Mouse (Mus musculus): ENCODE measurements at regions not wholly inside any gene's neighbourhood (a gene's known extent, or its start where the extent isn't known, plus 50 kb on each side); places are given as distances from the start of the nearest gene placed in this dataset.

- TF ChIP-seq CTCF (IDR thresholded peaks at IDR 0.05; ENCODE audit: low read depth) (no peak), EP300 (optimal IDR thresholded peaks at IDR 0.05) (no peak)
Observed at GRCm38 (mm10) chr6:111813982-111814603, 459.5 kb upstream of the Lmcd1 start.

Measured in stomach, postnatal 0 days (tissue).